Mouse (Mus musculus): ENCODE data around the gene Sipa1.
"Not testable (repeated sequence)": the region's sequence is repeated elsewhere in the genome, so short reads cannot be mapped to it uniquely, and the experiment has no call there.

Sipa1 gene

GRCm38 (mm10) chr19:5662981-5663913, at the start of gene Sipa1:
Sipa1 (minus strand) TSS chr19:5663707.
- DNase-seq = peak; percentile 97

GRCm38 (mm10) chr19:5713255-5713654, 49.7 kb upstream of the Sipa1 start:
- no peak for DNase-seq

GRCm38 (mm10) chr19:5711907-5712460, 48.5 kb upstream of the Sipa1 start:
- no peak for DNase-seq

GRCm38 (mm10) chr19:5711218-5711617, 47.7 kb upstream of the Sipa1 start:
- peak; percentile 81 for DNase-seq

GRCm38 (mm10) chr19:5710581-5710980, 47.1 kb upstream of the Sipa1 start:
- DNase-seq = no peak

GRCm38 (mm10) chr19:5710068-5710467, 46.6 kb upstream of the Sipa1 start:
- no peak for DNase-seq

- DNase-seq = peak; percentile 80
These were observed 41.5 kb upstream of the Sipa1 start for GRCm38 (mm10) chr19:5704801-5705571.

GRCm38 (mm10) chr19:5704163-5704800, 40.8 kb upstream of the Sipa1 start, which contains the start of gene Kcnk7:
Kcnk7 (plus strand) TSS chr19:5704367.
- peak; percentile 51 for DNase-seq

- DNase-seq = no peak
These were observed 32.4 kb upstream of the Sipa1 start for GRCm38 (mm10) chr19:5695849-5696462.

GRCm38 (mm10) chr19:5693801-5694200, 30.3 kb upstream of the Sipa1 start:
- no peak for DNase-seq

- no peak for DNase-seq
These were observed 29.4 kb upstream of the Sipa1 start for GRCm38 (mm10) chr19:5692913-5693396.

- DNase-seq = no peak
These were observed 28.8 kb upstream of the Sipa1 start for GRCm38 (mm10) chr19:5692086-5692912.

GRCm38 (mm10) chr19:5691601-5692000, 28.1 kb upstream of the Sipa1 start:
- DNase-seq = no peak

GRCm38 (mm10) chr19:5690343-5690735, 26.8 kb upstream of the Sipa1 start:
- peak; percentile 40 for DNase-seq

GRCm38 (mm10) chr19:5689565-5690342, 26.2 kb upstream of the Sipa1 start:
- DNase-seq = peak; percentile 88

- no peak for DNase-seq
These were observed 25.6 kb upstream of the Sipa1 start for GRCm38 (mm10) chr19:5689088-5689428.

- DNase-seq = peak; percentile 97
These were observed 24.9 kb upstream of the Sipa1 start, which contains the start of the genes Map3k11 and Pcnx3 for GRCm38 (mm10) chr19:5688200-5689087. Map3k11 (plus strand) TSS chr19:5688742. Pcnx3 (minus strand) TSS chr19:5688908.

- DNase-seq = no peak
These were observed 24.2 kb upstream of the Sipa1 start for GRCm38 (mm10) chr19:5687738-5688137.

GRCm38 (mm10) chr19:5686954-5687353, 23.4 kb upstream of the Sipa1 start:
- DNase-seq = not testable (repeated sequence)
